Mouse (Mus musculus) heart, adult 2 months (tissue): ENCODE results near the gene Rilpl1. TPM values are rescaled to one million over a fixed set of nuclear protein-coding genes. Genes with fewer than 3 reads are reported as not detected.

Experiments
- DNase-seq, 2 experiments: peaks; one replicate each; pipeline ENCODE4 v3.0.0; 2021
- H3K27ac ChIP-seq: fragments of 200-600 bp; 2 replicates; pipeline ENCODE4 v1.8.1; 2022
- H3K27me3 ChIP-seq: fragments of 200-500 bp; 2 replicates; pipeline ENCODE4 v1.6.1; 2012; ENCODE audit warnings: mild to moderate bottlenecking, low read length, inconsistent platforms, mixed read lengths; ENCODE audit not compliant: control insufficient read depth, insufficient read depth
- H3K36me3 ChIP-seq: fragments of 200-500 bp; 2 replicates; pipeline ENCODE4 v1.6.1; 2012; ENCODE audit warnings: low read length, inconsistent platforms; ENCODE audit not compliant: control insufficient read depth, insufficient read depth
- H3K4me1 ChIP-seq: fragments of 200-500 bp; 2 replicates; pipeline ENCODE4 v1.6.1; 2011; ENCODE audit warnings: low read length; ENCODE audit not compliant: control insufficient read depth, insufficient read depth
- H3K4me3 ChIP-seq: fragments of 200-600 bp; 2 replicates; pipeline ENCODE4 v1.8.1; 2022
- H3K79me2 ChIP-seq: fragments of 200-500 bp; replicated peaks from 2 replicates; pipeline ENCODE4 v1.6.1; 2012; ENCODE audit warnings: mild to moderate bottlenecking, inconsistent platforms, low read length, moderate library complexity, mixed read lengths; ENCODE audit not compliant: control insufficient read depth, insufficient read depth
- H3K9ac ChIP-seq: fragments of 200-500 bp; 2 replicates; pipeline ENCODE4 v1.6.1; 2012; ENCODE audit warnings: low read depth, mild to moderate bottlenecking, control low read depth, inconsistent platforms, low read length, mixed read lengths
- CTCF ChIP-seq: fragments of 200-600 bp; IDR thresholded peaks from 2 replicates; pipeline ENCODE4 v1.8.1; 2022; ENCODE audit warnings: antibody characterized with exemption, mild to moderate bottlenecking, moderate library complexity
- EP300 ChIP-seq: fragments of 200-500 bp; IDR thresholded peaks from 2 replicates; pipeline ENCODE4 v1.6.1; 2011; ENCODE audit warnings: low read depth, low read length, control low read depth; ENCODE audit not compliant: insufficient read depth
- POLR2A ChIP-seq: fragments of 200-500 bp; IDR thresholded peaks from 2 replicates; pipeline ENCODE4 v1.6.1; 2011; ENCODE audit warnings: mild to moderate bottlenecking, low read depth, low read length, control low read depth; ENCODE audit not compliant: insufficient read depth
- WGBS: fragments of 180-500 bp; shearing (Covaris S2); methylation state at CpG from one replicate; pipeline ENCODE4 v1.1.7; 2018; 5-methylcytosine and 5-hydroxymethylcytosine counted together
- intact Hi-C: fragments of 180-260 bp; cut with DNase I; formaldehyde crosslinking; loops from one replicate; pipeline ENCODE4 v1.15.1; 2025
- polyA plus RNA-seq: library from polyadenylated mRNA; depleted of rRNA; stranded (reverse); fragments of >200 nt; gene quantifications from 2 replicates; pipeline ENCODE4 v1.2.3, GENCODE M21; 2012
- total RNA-seq, 2 experiments: library from RNA; stranded (reverse); gene quantifications; 2 replicates each; pipeline ENCODE4 v1.2.3; 2021

The Rilpl1 gene
- total and polyA plus RNA-seq, 3 experiments = 166 to 251 (median 189) TPM

- Histone ChIP-seq H3K27ac (peak overlapping the region; percentile 85), H3K27me3 (no peaks in the 10 kb centered on the region), H3K36me3 (peaks cover 2% of the 10 kb centered on the region), H3K4me3 (peak overlapping the region; percentile 8; the same call in 1 of the 2 replicates), H3K79me2 (no peaks in the 10 kb centered on the region; the same call in 1 of the 2 replicates), H3K9ac (peak overlapping the region; percentile 14), H3K4me1 (peaks cover 6% of the 10 kb centered on the region)
- intact Hi-C loops = no loop called here
- TF ChIP-seq CTCF = no peak
- no peak for TF ChIP-seq EP300
- TF ChIP-seq POLR2A = 0 out of 2 replicates have a peak, but pooled peaks have one; percentile 11
- 42% methylated on average over 13 of the region's 13 CpGs for WGBS
- no peak for DNase-seq
These were observed 77.7 kb downstream of the Rilpl1 start for GRCm38 (mm10) chr5:124453339-124454081.

- 49% methylated on average over 15 of the region's 15 CpGs for WGBS
- intact Hi-C loops = no loop called here
- peak overlapping the region; percentile 8 for H3K4me3 ChIP-seq
- H3K36me3 ChIP-seq = peaks cover 5% of the 10 kb centered on the region
- peak; percentile 38 to 51 for DNase-seq
- peak overlapping the region; percentile 7 for H3K9ac ChIP-seq
- peak overlapping the region; percentile 85 for H3K27ac ChIP-seq
- H3K4me1 ChIP-seq = peaks cover 8% of the 10 kb centered on the region
- TF ChIP-seq EP300 (no peak), POLR2A (0 out of 2 replicates have a peak, but pooled peaks have one; percentile 5), CTCF (no peak)
- no peaks in the 10 kb centered on the region for H3K27me3 ChIP-seq
- no peaks in the 10 kb centered on the region; the same call in 1 of the 2 replicates for H3K79me2 ChIP-seq
These were observed 78.5 kb downstream of the Rilpl1 start for GRCm38 (mm10) chr5:124452494-124453228.

GRCm38 (mm10) chr5:124450641-124451340 is 80.4 kb downstream of the Rilpl1 start:
- peak overlapping the region; percentile 41 for H3K9ac ChIP-seq
- peaks cover 5% of the 10 kb centered on the region for H3K36me3 ChIP-seq
- H3K79me2 ChIP-seq = no peaks in the 10 kb centered on the region; the same call in 1 of the 2 replicates
- H3K4me3 ChIP-seq = peak overlapping the region; percentile 38
- peak overlapping the region; percentile 85 for H3K27ac ChIP-seq
- 0 out of 2 replicates have a peak, but pooled peaks have one; percentile 5 for TF ChIP-seq POLR2A
- no peak; the same call in 1 of the 2 replicates for TF ChIP-seq EP300
- no peak for TF ChIP-seq CTCF
- WGBS = 50% methylated on average over 16 of the region's 16 CpGs
- peaks cover 8% of the 10 kb centered on the region for H3K4me1 ChIP-seq
- no peak for DNase-seq
- H3K27me3 ChIP-seq = no peaks in the 10 kb centered on the region
- intact Hi-C loops = no loop called here

- Histone ChIP-seq H3K27ac (peak overlapping the region; percentile 85), H3K27me3 (no peaks in the 10 kb centered on the region), H3K4me1 (peaks cover 8% of the 10 kb centered on the region), H3K79me2 (no peaks in the 10 kb centered on the region; the same call in 1 of the 2 replicates), H3K9ac (peak overlapping the region; percentile 41), H3K36me3 (peaks cover 5% of the 10 kb centered on the region), H3K4me3 (peak overlapping the region; percentile 23)
- no peak for TF ChIP-seq CTCF
- TF ChIP-seq POLR2A = peak; percentile 47; the same call in 1 of the 2 replicates
- TF ChIP-seq EP300 = peak; percentile 60
- DNase-seq = peak; percentile 49 to 62
- intact Hi-C loops = no loop called here
- 51% methylated on average over 7 of the region's 7 CpGs for WGBS
These were observed 81.1 kb downstream of the Rilpl1 start for GRCm38 (mm10) chr5:124450051-124450450.

- no peak for TF ChIP-seq POLR2A
- TF ChIP-seq CTCF = no peak
- no peak for TF ChIP-seq EP300
These were observed 81.7 kb downstream of the Rilpl1 start for GRCm38 (mm10) chr5:124449494-124449893.

More at GRCm38 (mm10) chr5:124449494-124449893, 81.7 kb downstream of the Rilpl1 start:
- Histone ChIP-seq H3K4me1 (peaks cover 12% of the 10 kb centered on the region), H3K27ac (peak overlapping the region; percentile 85), H3K27me3 (no peaks in the 10 kb centered on the region), H3K79me2 (no peaks in the 10 kb centered on the region; the same call in 1 of the 2 replicates), H3K36me3 (peaks cover 3% of the 10 kb centered on the region), H3K9ac (peak overlapping the region; percentile 23; the same call in 1 of the 2 replicates), H3K4me3 (no peak overlapping the region; the same call in 1 of the 2 replicates)
- intact Hi-C loops = no loop called here
- WGBS = 45% methylated on average over 6 of the region's 6 CpGs
- no peak for DNase-seq
